Mouse (Mus musculus) bone marrow macrophage, adult 2 months (primary cell): ENCODE results near the gene Slc20a1.

ENCODE experiments used
- CTCF ChIP-seq: IDR thresholded peaks from 2 replicates; pipeline ENCODE4 v1.5.1; 2012; ENCODE audit warnings: low read depth, mild to moderate bottlenecking, low read length, moderate library complexity
- POLR2A ChIP-seq: IDR thresholded peaks from 2 replicates; pipeline ENCODE4 v1.6.1; 2012; ENCODE audit warnings: mild to moderate bottlenecking, low read depth, low read length, borderline replicate concordance

GRCm38 (mm10) chr2:129217612-129218185 lies 19.1 kb downstream of the Slc20a1 start:
- no peak for TF ChIP-seq CTCF
- no peak for TF ChIP-seq POLR2A
